Mouse (Mus musculus) urinary bladder, adult 18-20 months (tissue): ENCODE data around the gene Phf10.
"Not testable (repeated sequence)": the region's sequence is repeated elsewhere in the genome, so short reads cannot be mapped to it uniquely, and the experiment has no call there.

Experiments
- DNase-seq, 2 experiments: peaks; one replicate each; pipeline ENCODE4 v3.0.0; 2022; ENCODE audit warnings: low spot score in 2 of 2, mixed read lengths in 2 of 2

The Phf10 gene

GRCm38 (mm10) chr17:14943009-14943728 lies 17.9 kb downstream of the Phf10 start, which contains the start of the genes Wdr27 and 1600012H06Rik:
TSS of gene Wdr27 (minus strand) at chr17:14943158.
TSS of gene 1600012H06Rik (plus strand) at chr17:14943184.
- peak; percentile 96 to 98 for DNase-seq

GRCm38 (mm10) chr17:14942181-14942580 lies 18.9 kb downstream of the Phf10 start:
- not testable (repeated sequence) for DNase-seq

- no peak for DNase-seq
Observed at GRCm38 (mm10) chr17:14935841-14936605, 25.1 kb downstream of the Phf10 start.

- not testable (repeated sequence) for DNase-seq
Observed at GRCm38 (mm10) chr17:14935280-14935679, 25.8 kb downstream of the Phf10 start.

GRCm38 (mm10) chr17:14931469-14931868 lies 29.6 kb downstream of the Phf10 start:
- DNase-seq: no peak

DNA sequence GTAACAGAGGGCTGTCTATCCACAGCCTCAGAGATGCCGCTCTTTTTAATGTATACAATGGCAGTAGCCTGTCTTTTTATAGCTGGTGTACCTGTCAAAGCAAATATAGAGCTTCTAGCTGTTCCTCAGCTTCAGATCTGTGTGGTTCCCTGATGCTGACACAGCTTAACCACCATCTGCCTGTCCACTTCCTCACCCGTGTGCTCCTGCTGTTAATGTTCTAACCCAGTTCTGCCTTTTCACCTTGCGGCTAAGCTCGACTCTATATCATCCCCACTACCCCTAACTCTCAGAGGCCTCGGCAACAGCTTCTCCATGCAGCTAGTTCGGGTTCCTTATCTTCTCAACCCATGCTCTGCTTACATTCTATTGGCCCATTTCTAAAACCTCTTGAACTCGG lies 30.4 kb downstream of the Phf10 start:
- DNase-seq: no peak

- DNase-seq: no peak
Observed at GRCm38 (mm10) chr17:14928631-14929030, 32.4 kb downstream of the Phf10 start.

GRCm38 (mm10) chr17:14927644-14928218 lies 33.3 kb downstream of the Phf10 start:
- DNase-seq: no peak

- no peak for DNase-seq
Observed at GRCm38 (mm10) chr17:14921582-14921981, 39.5 kb downstream of the Phf10 start.

DNA sequence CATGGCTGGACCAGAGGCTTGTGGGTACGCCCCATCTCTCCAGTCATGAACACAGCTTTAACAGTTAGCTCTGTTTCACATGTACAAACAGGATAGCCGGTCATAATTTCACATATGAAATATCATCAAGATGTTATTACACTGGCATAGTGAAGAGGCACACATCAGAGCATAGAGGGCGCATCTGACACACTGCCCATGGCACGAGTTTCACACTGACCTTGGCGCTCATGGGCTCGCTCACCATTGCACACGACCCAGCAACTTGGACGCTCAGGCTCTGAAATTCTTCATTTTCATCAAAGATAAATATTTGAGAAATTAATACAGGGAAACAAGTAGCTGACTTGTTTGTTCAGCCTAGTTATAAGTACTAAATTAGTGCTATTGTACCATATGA lies 43.2 kb downstream of the Phf10 start:
- DNase-seq: no peak

DNA sequence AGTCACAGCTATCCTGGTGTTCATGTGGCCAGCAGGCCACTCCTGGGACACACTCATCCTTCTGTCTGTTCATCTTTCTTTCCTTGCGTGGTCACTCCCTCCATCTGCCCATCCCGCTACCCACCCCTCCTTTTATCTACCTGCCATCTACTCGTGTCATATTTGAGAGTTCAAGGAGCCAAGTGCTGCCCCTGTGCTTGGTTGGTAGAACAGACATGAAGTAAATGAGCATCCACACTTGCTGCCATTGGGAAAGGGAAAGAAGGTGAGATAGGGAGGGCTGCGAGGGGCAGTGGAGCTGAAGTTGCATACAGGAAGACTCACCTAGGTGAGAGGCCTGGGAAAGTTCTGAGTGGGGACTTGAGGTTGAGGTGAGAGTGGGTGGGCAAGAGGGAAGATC lies 46.7 kb downstream of the Phf10 start:
- no peak for DNase-seq

GRCm38 (mm10) chr17:14912981-14913380 lies 48.1 kb downstream of the Phf10 start:
- DNase-seq: no peak

DNA sequence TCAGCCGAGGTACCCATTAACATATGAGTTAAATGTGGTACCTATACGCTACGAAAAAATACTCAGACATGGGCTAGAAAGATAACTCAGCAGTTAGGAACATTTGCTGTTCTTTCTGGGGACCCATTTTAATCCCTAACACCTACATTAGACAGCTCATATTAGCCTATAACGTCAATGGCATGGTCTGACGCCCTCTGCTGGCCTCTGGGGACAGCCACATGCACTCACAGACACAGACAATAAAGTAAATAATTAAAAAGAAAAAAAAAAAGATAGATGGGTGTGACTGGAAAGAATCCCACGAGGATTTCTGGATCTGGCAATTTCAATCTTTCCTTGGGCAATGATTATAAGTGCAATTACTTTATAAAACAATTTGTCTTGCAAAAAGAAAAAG lies 48.7 kb downstream of the Phf10 start:
- no peak for DNase-seq

GRCm38 (mm10) chr17:14910771-14911170 lies 50.3 kb downstream of the Phf10 start:
- no peak for DNase-seq

- DNase-seq: no peak
Observed at GRCm38 (mm10) chr17:14909331-14909730, 51.7 kb downstream of the Phf10 start.

DNA sequence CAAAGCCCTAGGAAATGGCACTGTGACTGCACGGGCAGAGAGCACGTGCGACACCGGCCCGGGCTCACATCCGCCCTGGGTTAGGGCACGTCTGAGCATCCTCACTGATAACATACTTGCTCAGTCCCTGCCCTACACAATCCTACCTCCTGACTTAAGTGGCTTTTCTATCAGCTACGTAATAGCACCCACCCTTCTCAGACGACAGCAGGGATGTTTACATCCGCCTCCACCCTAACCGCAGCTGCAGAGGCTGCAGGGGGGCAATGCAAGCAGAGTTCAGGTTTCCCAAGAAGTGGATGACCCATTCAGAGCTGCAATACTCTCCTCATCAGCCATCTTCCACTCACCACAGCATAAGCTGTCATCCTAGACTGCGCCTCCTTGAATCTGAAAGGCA lies 53.9 kb downstream of the Phf10 start:
- DNase-seq: no peak

DNA sequence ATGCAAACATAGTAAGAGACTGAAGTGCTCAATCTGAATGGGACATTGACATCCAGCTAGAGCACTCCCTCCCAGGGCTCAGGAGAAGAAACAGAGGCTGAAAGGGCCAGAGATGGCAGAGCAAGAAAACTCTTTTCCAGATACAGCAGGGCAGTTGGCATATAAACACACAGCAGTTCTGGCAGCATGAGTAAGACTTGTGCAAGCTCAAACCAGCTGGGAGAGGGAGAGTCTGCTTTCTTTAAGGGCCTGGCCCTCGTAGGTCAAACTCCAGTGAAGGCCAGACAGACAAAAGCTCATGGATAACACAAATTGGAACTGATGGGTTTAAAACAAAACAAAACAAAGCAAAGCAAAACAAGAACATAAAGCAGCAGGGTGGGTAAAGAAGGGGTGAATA lies 54.5 kb downstream of the Phf10 start:
- DNase-seq: no peak

DNA sequence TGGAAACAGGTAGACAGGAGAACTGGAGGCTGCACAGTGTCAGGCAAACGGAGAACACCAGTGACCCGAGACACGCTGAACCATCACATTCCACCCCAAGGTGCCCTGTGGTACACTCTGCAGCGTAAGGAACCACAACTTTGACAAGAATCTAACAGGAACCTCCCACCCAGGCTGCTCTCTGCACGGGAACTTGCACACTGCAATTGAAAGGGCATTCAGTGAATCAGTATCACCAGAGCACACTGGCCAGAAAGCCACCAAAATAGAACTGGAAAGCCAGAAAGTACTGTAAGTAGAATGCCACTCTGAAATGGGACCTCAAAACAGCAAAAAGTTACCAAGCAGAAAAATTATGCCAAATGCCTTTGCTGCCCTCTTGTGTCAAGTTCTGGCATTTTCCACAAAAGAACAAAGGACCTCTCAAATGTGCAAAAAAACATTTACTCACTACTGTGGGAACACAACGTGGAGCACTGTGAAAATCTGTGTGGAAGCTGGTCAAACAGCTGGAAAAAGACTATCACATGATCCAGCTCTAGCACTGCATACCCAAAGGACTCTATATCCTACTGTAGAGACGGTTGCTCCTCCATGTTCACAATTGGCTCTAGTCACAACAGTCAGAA lies 56.3 kb downstream of the Phf10 start:
- DNase-seq: peak; percentile 46 to 62

- DNase-seq: no peak
Observed at GRCm38 (mm10) chr17:14904206-14904605, 56.9 kb downstream of the Phf10 start.

- DNase-seq: no peak
Observed at GRCm38 (mm10) chr17:14903212-14903611, 57.9 kb downstream of the Phf10 start.

- no peak for DNase-seq
Observed at GRCm38 (mm10) chr17:14898972-14899371, 62.1 kb downstream of the Phf10 start.

GRCm38 (mm10) chr17:14895058-14895457 lies 66.0 kb downstream of the Phf10 start:
- not testable (repeated sequence) for DNase-seq
